Mouse (Mus musculus): ENCODE measurements around the gene Sept6. TPM values are rescaled to one million over a fixed set of nuclear protein-coding genes. Genes with fewer than 3 reads are reported as not detected.
A peak's percentile ranks its signal among the peaks of the same experiment; 100 is the strongest.

Sept6 gene
- polyA plus RNA-seq (2015; fragmentation: Nextera tagmentation; extraction: Ambion mirVana): 3.4 and 3.9 TPM in 2 replicates

DNA sequence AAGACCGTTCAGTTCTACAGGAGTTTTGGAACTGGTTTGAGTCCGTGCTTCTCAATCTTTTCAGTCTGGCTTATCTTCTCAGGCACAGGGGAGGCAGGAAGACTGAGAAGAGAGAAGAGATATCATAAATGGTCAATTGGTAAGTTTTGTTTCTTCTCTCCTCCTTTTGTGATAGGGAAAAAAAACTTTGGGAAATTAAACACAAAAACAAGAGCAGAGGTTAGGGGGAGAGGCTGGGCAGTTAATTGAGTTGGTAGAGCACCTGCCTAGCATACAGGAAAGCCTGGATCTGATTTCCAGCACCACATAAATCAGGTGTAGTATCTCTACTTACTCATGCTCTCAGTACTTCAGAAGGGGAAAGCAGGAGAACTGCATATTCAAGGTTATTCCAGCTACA lies at the start of gene Sept6:
Sept6 (minus strand) TSS at position 101 of the 400 bp plus-strand sequence.
- 38% methylated on average over 2 of the region's 2 CpGs for WGBS (ENCODE audit: insufficient replicate concordance)
- Histone ChIP-seq H3K27ac (replicated peaks) (no peak within 1 kb of the TSS), H3K4me1 (replicated peaks) (no peaks in the 10 kb centered on the region; the same call in 1 of the 2 replicates), H3K4me2 (no peak within 1 kb of the TSS), H3K27me3 (0 out of 2 replicates have a peak, but pooled peaks cover 5% of the 10 kb centered on the region), H3K9me3 (replicated peaks) (no peaks in the 10 kb centered on the region), H3K9ac (no peak within 1 kb of the TSS), H3K4me3 (replicated peaks) (no peak within 1 kb of the TSS), H3K36me3 (replicated peaks) (no peaks in the 10 kb centered on the region)
- no peak for ATAC-seq (ENCODE audit: insufficient read depth)

DNA sequence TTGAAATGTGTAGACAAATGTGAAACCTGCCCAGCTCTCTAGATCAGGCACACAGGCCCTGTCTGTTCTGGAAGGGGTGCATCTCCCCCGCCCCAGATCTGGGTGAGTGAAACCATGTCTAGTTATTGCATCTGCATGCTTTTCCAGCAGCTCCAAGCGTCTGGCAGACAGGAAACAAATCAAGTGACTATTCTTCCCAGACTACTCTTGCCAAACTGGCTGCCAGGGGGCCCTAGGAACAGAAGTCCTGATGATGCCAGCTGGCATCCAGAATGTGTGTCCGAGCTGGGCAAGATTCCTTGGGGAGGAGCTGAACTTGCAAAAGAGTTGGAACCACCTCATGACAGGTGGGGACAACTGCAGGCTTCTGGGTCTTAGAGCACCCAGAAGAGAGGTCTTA lies 36.8 kb upstream of the Sept6 start:
- Histone ChIP-seq H3K36me3 (replicated peaks) (no peaks in the 10 kb centered on the region), H3K4me2 (no peak overlapping the region), H3K9ac (no peak overlapping the region), H3K27ac (replicated peaks) (no peak overlapping the region), H3K4me1 (replicated peaks) (no peaks in the 10 kb centered on the region), H3K27me3 (no peaks in the 10 kb centered on the region), H3K4me3 (replicated peaks) (no peak overlapping the region), H3K9me3 (replicated peaks) (no peaks in the 10 kb centered on the region)
- WGBS (ENCODE audit: insufficient replicate concordance): 39% methylated on average over 3 of the region's 3 CpGs
- no peak for ATAC-seq (ENCODE audit: insufficient read depth)

DNA sequence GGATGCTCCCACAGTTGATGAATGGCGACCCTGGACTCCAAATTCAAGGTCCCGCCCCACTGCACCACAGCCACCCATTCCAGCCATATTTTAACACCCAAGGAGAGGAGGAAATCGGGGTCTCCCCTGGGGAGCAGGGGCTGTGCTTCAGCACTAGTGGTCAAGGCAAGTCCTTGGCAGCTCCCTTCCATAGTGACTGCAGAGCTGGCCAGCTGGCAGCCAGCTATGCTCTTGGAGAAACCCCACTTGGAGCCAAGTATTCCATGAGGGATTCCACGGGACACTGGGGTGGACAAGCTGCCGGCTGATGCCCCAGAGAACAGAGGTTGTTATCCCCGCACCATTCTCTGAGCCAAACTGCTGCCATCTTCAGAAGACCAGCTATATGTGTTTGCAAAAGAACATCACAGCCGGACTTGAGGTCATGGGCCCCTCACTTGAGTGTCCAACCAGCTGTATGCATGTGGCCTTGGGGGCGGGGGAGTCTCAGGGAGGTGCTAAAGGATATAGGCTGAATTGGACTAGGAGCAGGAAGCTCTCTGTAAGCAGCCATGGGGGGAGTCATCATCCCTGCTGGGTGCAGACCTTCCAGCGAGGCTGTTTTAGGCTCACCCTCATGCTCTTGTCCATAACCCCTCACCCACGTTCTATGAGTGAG lies 32.2 kb upstream of the Sept6 start:
- no peak overlapping the region for H3K4me2 ChIP-seq
- WGBS (ENCODE audit: insufficient replicate concordance): 68% methylated on average over 10 of the region's 10 CpGs
- no peaks in the 10 kb centered on the region for H3K9me3 ChIP-seq (replicated peaks)
- no peaks in the 10 kb centered on the region for H3K4me1 ChIP-seq (replicated peaks)
- H3K27me3 ChIP-seq: no peaks in the 10 kb centered on the region
- ATAC-seq (ENCODE audit: insufficient read depth): no peak
- no peaks in the 10 kb centered on the region for H3K36me3 ChIP-seq (replicated peaks)
- no peak overlapping the region for H3K4me3 ChIP-seq (replicated peaks)
- no peak overlapping the region for H3K9ac ChIP-seq
- no peak overlapping the region for H3K27ac ChIP-seq (replicated peaks)

- no peak for ATAC-seq (ENCODE audit: insufficient read depth)
- 15% methylated on average over 3 of the region's 3 CpGs for WGBS (ENCODE audit: insufficient replicate concordance)
- Histone ChIP-seq H3K27me3 (no peaks in the 10 kb centered on the region), H3K4me1 (replicated peaks) (no peaks in the 10 kb centered on the region), H3K36me3 (replicated peaks) (no peaks in the 10 kb centered on the region), H3K4me2 (no peak overlapping the region), H3K27ac (replicated peaks) (no peak overlapping the region), H3K4me3 (replicated peaks) (no peak overlapping the region), H3K9ac (no peak overlapping the region), H3K9me3 (replicated peaks) (no peaks in the 10 kb centered on the region)
Observed at GRCm38 (mm10) chrX:37022690-37023089, 31.1 kb upstream of the Sept6 start.

DNA sequence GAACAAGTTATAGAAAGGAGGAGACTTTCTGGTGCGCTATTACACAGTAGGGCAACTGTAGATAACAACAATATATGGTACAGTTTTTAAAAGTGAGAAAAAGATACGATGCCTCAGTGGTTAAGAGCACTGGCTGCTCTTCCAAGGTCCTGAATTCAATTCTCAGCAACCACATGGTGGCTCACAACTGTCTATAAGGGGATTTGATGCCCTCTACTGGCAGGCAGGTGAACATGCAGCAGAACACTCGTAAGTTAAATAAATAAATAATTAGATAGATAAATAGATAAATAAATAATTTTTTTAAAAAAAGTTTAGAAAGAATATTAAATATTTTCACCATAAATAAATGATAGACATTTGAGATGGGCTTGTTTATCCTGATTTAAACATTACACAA lies 27.5 kb upstream of the Sept6 start:
- H3K4me2 ChIP-seq: no peak overlapping the region
- no peak overlapping the region for H3K27ac ChIP-seq (replicated peaks)
- H3K4me3 ChIP-seq (replicated peaks): no peak overlapping the region
- H3K36me3 ChIP-seq (replicated peaks): no peaks in the 10 kb centered on the region
- H3K27me3 ChIP-seq: no peaks in the 10 kb centered on the region
- no peak for ATAC-seq (ENCODE audit: insufficient read depth)
- WGBS (ENCODE audit: insufficient replicate concordance): 48% methylated on average over 3 of the region's 3 CpGs
- no peaks in the 10 kb centered on the region for H3K4me1 ChIP-seq (replicated peaks)
- H3K9me3 ChIP-seq (replicated peaks): no peaks in the 10 kb centered on the region
- no peak overlapping the region for H3K9ac ChIP-seq

DNA sequence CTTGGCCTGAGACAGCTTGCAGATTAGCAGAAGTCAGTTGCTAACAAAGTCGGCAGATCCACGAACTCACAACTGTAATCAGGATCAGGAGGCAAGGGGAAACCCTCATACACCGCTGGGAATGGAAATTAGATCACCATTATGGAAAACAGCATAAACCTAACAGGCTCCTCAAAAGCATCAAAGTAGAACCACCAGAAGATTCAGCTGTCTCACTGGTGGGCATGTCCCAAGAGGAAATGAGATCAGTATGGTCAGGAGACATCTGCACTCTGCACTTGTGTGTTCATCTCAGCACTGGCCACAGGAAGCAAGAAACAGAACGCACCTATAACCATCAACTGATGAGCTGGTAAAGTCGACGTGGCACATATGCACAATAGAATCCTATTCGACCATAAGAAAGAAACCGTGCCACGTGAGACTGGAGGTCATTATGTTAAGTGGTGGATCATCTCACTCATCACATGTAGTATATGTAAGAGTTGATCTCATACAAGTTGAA lies 26.6 kb upstream of the Sept6 start:
- 72% methylated on average over 9 of the region's 9 CpGs for WGBS (ENCODE audit: insufficient replicate concordance)
- Histone ChIP-seq H3K9ac (no peak overlapping the region), H3K4me3 (replicated peaks) (no peak overlapping the region), H3K4me2 (no peak overlapping the region), H3K27ac (replicated peaks) (no peak overlapping the region), H3K9me3 (replicated peaks) (no peaks in the 10 kb centered on the region), H3K4me1 (replicated peaks) (no peaks in the 10 kb centered on the region), H3K27me3 (no peaks in the 10 kb centered on the region), H3K36me3 (replicated peaks) (no peaks in the 10 kb centered on the region)
- no peak for ATAC-seq (ENCODE audit: insufficient read depth)

- Histone ChIP-seq H3K4me2 (no peak overlapping the region), H3K4me3 (replicated peaks) (no peak overlapping the region), H3K9me3 (replicated peaks) (no peaks in the 10 kb centered on the region), H3K4me1 (replicated peaks) (no peaks in the 10 kb centered on the region), H3K27ac (replicated peaks) (no peak overlapping the region), H3K36me3 (replicated peaks) (no peaks in the 10 kb centered on the region), H3K27me3 (no peaks in the 10 kb centered on the region), H3K9ac (no peak overlapping the region)
- no peak for ATAC-seq (ENCODE audit: insufficient read depth)
- 42% methylated on average over 5 of the region's 5 CpGs for whole genome bisulfite sequencing (ENCODE audit: insufficient replicate concordance)
Observed at GRCm38 (mm10) chrX:37013870-37014269, 22.3 kb upstream of the Sept6 start.

DNA sequence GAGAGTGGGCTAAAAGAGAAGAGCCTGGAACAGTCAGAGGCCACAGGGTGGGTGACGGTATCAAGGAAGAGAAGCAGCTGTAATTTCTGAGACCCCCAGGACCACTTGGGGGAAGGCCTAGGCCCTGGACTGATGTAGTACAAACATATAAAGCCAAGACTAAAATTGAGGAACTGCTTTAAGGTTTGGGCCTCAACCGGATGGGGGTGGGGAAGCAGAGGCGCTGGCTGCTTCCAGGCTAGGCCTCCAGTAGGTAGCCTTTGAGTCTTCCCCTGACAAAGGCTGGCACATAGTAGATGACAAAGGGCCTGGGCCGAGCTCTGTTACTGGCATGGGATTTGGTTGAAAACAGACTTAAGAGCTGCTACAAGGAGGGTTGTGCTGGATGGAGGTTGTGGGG lies 555 bp downstream of the Sept6 start:
- WGBS (ENCODE audit: insufficient replicate concordance): 44% methylated on average over 4 of the region's 4 CpGs
- Histone ChIP-seq H3K4me3 (replicated peaks) (no peak overlapping the region), H3K27me3 (0 out of 2 replicates have a peak, but pooled peaks cover 5% of the 10 kb centered on the region), H3K4me2 (no peak overlapping the region), H3K9me3 (replicated peaks) (no peaks in the 10 kb centered on the region), H3K9ac (no peak overlapping the region), H3K36me3 (replicated peaks) (no peaks in the 10 kb centered on the region), H3K4me1 (replicated peaks) (no peaks in the 10 kb centered on the region; the same call in 1 of the 2 replicates), H3K27ac (replicated peaks) (no peak overlapping the region)
- no peak for ATAC-seq (ENCODE audit: insufficient read depth)

DNA sequence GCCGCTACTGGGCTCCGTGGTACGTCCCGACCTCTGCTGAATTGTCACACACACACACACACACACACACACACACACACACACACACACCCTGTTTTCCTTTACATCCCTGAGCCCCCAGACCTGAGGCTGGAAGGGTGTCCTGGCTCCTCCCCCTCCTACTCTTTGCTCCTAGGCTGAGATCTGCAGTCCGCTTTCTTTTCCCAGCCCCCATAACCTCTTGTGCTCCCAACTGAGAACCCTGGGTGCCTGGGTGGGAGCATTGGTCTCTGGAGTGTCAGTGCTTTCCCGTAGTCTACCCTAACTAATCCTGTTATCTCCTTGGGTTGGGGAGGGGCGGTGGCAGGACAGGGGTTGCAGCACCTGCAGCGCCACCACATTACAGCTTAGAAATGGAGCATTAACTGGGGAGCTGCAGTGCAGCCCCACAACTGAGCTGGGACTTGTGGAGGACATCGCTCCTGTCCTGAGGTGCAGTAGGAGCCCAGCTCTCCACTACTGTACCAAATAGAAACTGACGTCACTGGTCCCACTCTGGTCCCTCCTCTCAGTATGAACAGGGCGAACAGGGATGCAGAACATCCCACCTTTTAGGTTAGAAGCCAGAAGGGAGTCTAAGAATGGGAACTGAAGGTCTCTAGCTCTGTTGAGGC lies 1.7 kb downstream of the Sept6 start:
- no peaks in the 10 kb centered on the region for H3K9me3 ChIP-seq (replicated peaks)
- no peaks in the 10 kb centered on the region for H3K36me3 ChIP-seq (replicated peaks)
- no peaks in the 10 kb centered on the region; the same call in 1 of the 2 replicates for H3K4me1 ChIP-seq (replicated peaks)
- H3K4me2 ChIP-seq: peak overlapping the region; percentile 71
- 20% methylated on average over 11 of the region's 11 CpGs for WGBS (ENCODE audit: insufficient replicate concordance)
- H3K27me3 ChIP-seq: 0 out of 2 replicates have a peak, but pooled peaks cover 5% of the 10 kb centered on the region
- ATAC-seq (ENCODE audit: insufficient read depth): no peak
- H3K4me3 ChIP-seq (replicated peaks): peak overlapping the region; percentile 61
- H3K27ac ChIP-seq (replicated peaks): no peak overlapping the region
- no peak overlapping the region for H3K9ac ChIP-seq

GRCm38 (mm10) chrX:36989234-36989751 lies 2.3 kb downstream of the Sept6 start:
- peak; percentile 93 for ATAC-seq (ENCODE audit: insufficient read depth)
- Histone ChIP-seq H3K27me3 (0 out of 2 replicates have a peak, but pooled peaks cover 5% of the 10 kb centered on the region), H3K27ac (replicated peaks) (no peak overlapping the region), H3K4me2 (peak overlapping the region; percentile 71), H3K9me3 (replicated peaks) (no peaks in the 10 kb centered on the region), H3K36me3 (replicated peaks) (no peaks in the 10 kb centered on the region), H3K4me3 (replicated peaks) (peak overlapping the region; percentile 61), H3K9ac (peak overlapping the region; percentile 36; the same call in 1 of the 2 replicates), H3K4me1 (replicated peaks) (no peaks in the 10 kb centered on the region; the same call in 1 of the 2 replicates)
- WGBS (ENCODE audit: insufficient replicate concordance): 12% methylated on average over 24 of the region's 29 CpGs

DNA sequence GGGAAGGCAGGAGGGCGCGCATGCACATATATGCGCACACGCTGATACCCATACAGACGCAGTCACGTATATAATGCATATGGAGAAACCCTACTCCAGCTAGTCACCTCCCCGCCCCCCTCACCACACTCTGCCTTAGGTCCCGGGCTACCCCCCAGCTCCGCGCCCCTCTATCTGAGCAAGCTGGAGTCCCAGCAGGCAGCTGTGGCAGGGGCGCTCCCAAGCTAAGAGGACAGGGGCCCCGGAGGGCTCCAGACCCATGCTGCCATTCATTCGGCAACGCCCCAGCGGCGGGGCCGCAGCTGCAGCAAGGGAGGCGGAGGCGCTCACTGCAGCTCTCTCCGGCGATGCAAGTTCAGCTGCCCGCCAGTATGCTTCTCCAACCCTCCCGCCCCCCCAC lies 2.8 kb downstream of the Sept6 start:
- 0 out of 2 replicates have a peak, but pooled peaks cover 5% of the 10 kb centered on the region for H3K27me3 ChIP-seq
- peak; percentile 45; the same call in 1 of the 2 replicates for ATAC-seq (ENCODE audit: insufficient read depth)
- no peaks in the 10 kb centered on the region for H3K36me3 ChIP-seq (replicated peaks)
- H3K4me3 ChIP-seq (replicated peaks): peak overlapping the region; percentile 61
- H3K4me1 ChIP-seq (replicated peaks): no peaks in the 10 kb centered on the region; the same call in 1 of the 2 replicates
- H3K27ac ChIP-seq (replicated peaks): no peak overlapping the region
- 11% methylated on average over 23 of the region's 23 CpGs for WGBS (ENCODE audit: insufficient replicate concordance)
- no peak overlapping the region for H3K9ac ChIP-seq
- H3K4me2 ChIP-seq: peak overlapping the region; percentile 71
- H3K9me3 ChIP-seq (replicated peaks): no peaks in the 10 kb centered on the region

Measured in liver, embryonic 15.5 days (tissue).